Mouse (Mus musculus) liver, embryonic 15.5 days (tissue): Measurements from ENCODE around the gene Tmem108. TPM values are rescaled to one million over a fixed set of nuclear protein-coding genes. Genes with fewer than 3 reads are reported as not detected.

Experiments used
- ATAC-seq: fragments of 200-750 bp; cut with Nextera tagmentation; 2 replicates; pipeline ENCODE4 v1.8.0; 2017; ENCODE audit warnings: moderate number of reproducible peaks, mild to moderate bottlenecking, moderate library complexity; ENCODE audit not compliant: insufficient read depth
- H3K27ac ChIP-seq: fragments of 300-500 bp; sonication (generic); replicated peaks from 2 replicates; pipeline ENCODE4 v1.5.1; 2015; ENCODE audit warnings: mild to moderate bottlenecking, inconsistent platforms
- H3K27me3 ChIP-seq: fragments of 300-500 bp; sonication (generic); 2 replicates; pipeline ENCODE4 v1.6.1; 2015; ENCODE audit warnings: mild to moderate bottlenecking, inconsistent platforms
- H3K36me3 ChIP-seq: fragments of 300-500 bp; sonication (generic); replicated peaks from 2 replicates; pipeline ENCODE4 v1.6.1; 2015; ENCODE audit warnings: moderate library complexity, mild to moderate bottlenecking, inconsistent platforms
- H3K4me1 ChIP-seq: fragments of 300-500 bp; sonication (generic); replicated peaks from 2 replicates; pipeline ENCODE4 v1.6.1; 2015; ENCODE audit warnings: inconsistent platforms
- H3K4me2 ChIP-seq: fragments of 300-500 bp; sonication (generic); 2 replicates; pipeline ENCODE4 v1.6.1; 2015; ENCODE audit warnings: moderate library complexity, mild to moderate bottlenecking, inconsistent platforms
- H3K4me3 ChIP-seq: fragments of 300-500 bp; sonication (generic); replicated peaks from 2 replicates; pipeline ENCODE4 v1.5.1; 2015; ENCODE audit warnings: mild to moderate bottlenecking, inconsistent platforms
- H3K9ac ChIP-seq: fragments of 300-500 bp; sonication (generic); 2 replicates; pipeline ENCODE4 v1.6.1; 2015; ENCODE audit warnings: moderate library complexity, mild to moderate bottlenecking, inconsistent platforms
- H3K9me3 ChIP-seq: fragments of 300-500 bp; sonication (generic); replicated peaks from 2 replicates; pipeline ENCODE4 v1.6.1; 2016; ENCODE audit warnings: inconsistent platforms
- WGBS: fragments of 180-500 bp; shearing (Covaris S2); methylation state at CpG from one replicate; pipeline ENCODE4 v1.1.7; 2015; ENCODE audit warnings: mixed read lengths; ENCODE audit not compliant: insufficient replicate concordance; 5-methylcytosine and 5-hydroxymethylcytosine counted together
- polyA plus RNA-seq: library from polyadenylated mRNA; unstranded; fragments of >200 nt; fragmentation: Nextera tagmentation; extraction: Ambion mirVana; gene quantifications from 2 replicates; pipeline ENCODE4 v1.2.1, GENCODE M21; 2015

Gene Tmem108
- polyA plus RNA-seq, 1 experiment from 2014 or later, result 1.1 TPM

- Histone ChIP-seq H3K27ac (no peak overlapping the region), H3K36me3 (no peaks in the 10 kb centered on the region), H3K9ac (no peak overlapping the region), H3K27me3 (no peaks in the 10 kb centered on the region), H3K4me3 (no peak overlapping the region), H3K4me1 (no peaks in the 10 kb centered on the region), H3K4me2 (no peak overlapping the region), H3K9me3 (no peaks in the 10 kb centered on the region)
- no peak for ATAC-seq
- WGBS, result 54% methylated on average over 13 of the region's 13 CpGs
These were observed 318.4 kb downstream of the Tmem108 start for GRCm38 (mm10) chr9:103443121-103443823.

GRCm38 (mm10) chr9:103440597-103440996 lies 321.0 kb downstream of the Tmem108 start:
- H3K9ac ChIP-seq, result no peak overlapping the region
- no peaks in the 10 kb centered on the region for H3K4me1 ChIP-seq
- no peak overlapping the region for H3K27ac ChIP-seq
- H3K4me2 ChIP-seq, result no peak overlapping the region
- H3K27me3 ChIP-seq, result no peaks in the 10 kb centered on the region
- H3K4me3 ChIP-seq, result no peak overlapping the region
- no peaks in the 10 kb centered on the region for H3K36me3 ChIP-seq
- no peak for ATAC-seq
- 40% methylated on average over 3 of the region's 3 CpGs for WGBS
- H3K9me3 ChIP-seq, result no peaks in the 10 kb centered on the region

- H3K4me3 ChIP-seq, result no peak overlapping the region
- no peaks in the 10 kb centered on the region for H3K27me3 ChIP-seq
- no peak for ATAC-seq
- no peak overlapping the region for H3K9ac ChIP-seq
- H3K36me3 ChIP-seq, result no peaks in the 10 kb centered on the region
- 60% methylated on average over 5 of the region's 5 CpGs for WGBS
- H3K9me3 ChIP-seq, result no peaks in the 10 kb centered on the region
- H3K27ac ChIP-seq, result no peak overlapping the region
- no peak overlapping the region for H3K4me2 ChIP-seq
- H3K4me1 ChIP-seq, result no peaks in the 10 kb centered on the region
These were observed 324.5 kb downstream of the Tmem108 start for GRCm38 (mm10) chr9:103437104-103437503.

- ATAC-seq, result no peak
- Histone ChIP-seq H3K4me1 (no peaks in the 10 kb centered on the region), H3K27me3 (no peaks in the 10 kb centered on the region), H3K27ac (no peak overlapping the region), H3K36me3 (no peaks in the 10 kb centered on the region), H3K4me2 (no peak overlapping the region), H3K9ac (no peak overlapping the region), H3K4me3 (no peak overlapping the region), H3K9me3 (no peaks in the 10 kb centered on the region)
- 40% methylated on average over 4 of the region's 4 CpGs for WGBS
These were observed 327.5 kb downstream of the Tmem108 start for GRCm38 (mm10) chr9:103434116-103434515.

Other genes starting within 250 kb of the Tmem108 start
- 1.4 TPM in 2 replicates for gene Nphp3, start 240.7 kb upstream of the Tmem108 start, polyA plus RNA-seq